12 mouse cellular contexts compared by ENCODE assay signal in genomic region chr5:66800243-66800642, GRCm38 (mm10). TPM values are rescaled to one million over a fixed set of nuclear protein-coding genes. Genes with fewer than 3 reads are reported as not detected.
DNase-seq lines count a peak whose midpoint lies in the region; ATAC-seq and TF ChIP-seq lines count a peak whose summit lies in the region.
"Had no signal": no experiment of that assay in that cellular context is flagged by ENCODE, and none has a peak within 500 bp of the region (broad histone marks: within the 10 kb centered on the region; RNA-seq: fewer than 3 reads in every experiment).

No protein-coding gene starts in this region.

- H3K9ac ChIP-seq in heart, embryonic 13.5 days = no peak overlapping the region
- no peak overlapping the region for H3K9ac ChIP-seq in liver, postnatal 0 days (replicated peaks)

- peaks cover 31% of the 10 kb centered on the region for H3K4me1 ChIP-seq in heart, embryonic 13.5 days
- H3K4me1 ChIP-seq in liver, postnatal 0 days (ENCODE audit: insufficient read depth) = peaks cover 18% of the 10 kb centered on the region

- no peak for DNase-seq in heart, postnatal 14 days
- peak; percentile 24 for DNase-seq in ovary, postnatal 36 days (ENCODE audit: low spot score)
- no peak for DNase-seq in ovary, postnatal 10 days (ENCODE audit: low spot score)
- no peak for DNase-seq in liver, postnatal 0 days
- DNase-seq in layer of hippocampus, postnatal 36 days = no peak
- no peak for DNase-seq in thymus, postnatal 0 days (ENCODE audit: low spot score)
- no peak for DNase-seq in cerebellum, adult 11 months
- DNase-seq: cerebellum, adult 2 months; right cerebral cortex, postnatal 25 days had no signal

- no peak for TF ChIP-seq EP300 in liver, postnatal 0 days (IDR thresholded peaks at IDR 0.05; ENCODE audit: low read depth)

- peak overlapping the region; percentile 24 for H3K4me2 ChIP-seq in heart, embryonic 13.5 days
- 0 out of 2 replicates have a peak overlapping the region, but pooled peaks have one; percentile 20 for H3K4me2 ChIP-seq in liver, postnatal 0 days (ENCODE audit: low read depth, low read length)

- no peak for ATAC-seq in heart, embryonic 13.5 days (ENCODE audit: extremely low read depth, insufficient number of reproducible peaks, low FRiP score, low TSS enrichment)
- no peak for ATAC-seq in liver, postnatal 0 days

- no peaks in the 10 kb centered on the region for H3K9me3 ChIP-seq in heart, embryonic 13.5 days
- H3K9me3 ChIP-seq in liver, postnatal 0 days (ENCODE audit: low read length) = no peaks in the 10 kb centered on the region

- intact Hi-C loops in heart, postnatal 14 days (cut with DNase I) = no loop called here

- TF ChIP-seq CTCF in liver, postnatal 0 days (IDR thresholded peaks at IDR 0.05; ENCODE audit: low read depth) = no peak

- no peak overlapping the region for H3K4me3 ChIP-seq in heart, embryonic 13.5 days
- H3K4me3 ChIP-seq in liver, postnatal 0 days (ENCODE audit: low read depth, low read length) = no peak overlapping the region
- H3K4me3 ChIP-seq: left cerebral cortex, adult 2 months had no signal

- WGBS in heart, embryonic 13.5 days = 29% methylated on average over 9 of the region's 9 CpGs
- 6% methylated on average over 9 of the region's 9 CpGs for WGBS in liver, postnatal 0 days (ENCODE audit: insufficient replicate concordance)

- H3K36me3 ChIP-seq in heart, embryonic 13.5 days = no peaks in the 10 kb centered on the region
- H3K36me3 ChIP-seq in liver, postnatal 0 days (replicated peaks; ENCODE audit: insufficient read depth, low read length) = no peaks in the 10 kb centered on the region

- H3K27ac ChIP-seq in heart, embryonic 13.5 days (replicated peaks) = peak overlapping the region; percentile 6; the same call in 1 of the 2 replicates
- H3K27ac ChIP-seq in liver, postnatal 0 days (ENCODE audit: low read depth) = no peak overlapping the region
- H3K27ac ChIP-seq: left cerebral cortex, adult 2 months had no signal

- H3K27me3 ChIP-seq in heart, embryonic 13.5 days (replicated peaks) = peaks cover 17% of the 10 kb centered on the region
- 0 out of 2 replicates have a peak, but pooled peaks cover 4% of the 10 kb centered on the region for H3K27me3 ChIP-seq in liver, postnatal 0 days (ENCODE audit: insufficient read depth, low read length)
- H3K27me3 ChIP-seq: CH12.LX had no signal

RNA-seq across cellular contexts. Expression of gene Limch1, which starts 54.6 kb away (rescaled TPM):
- 24.6 and 25.1 TPM in 2 replicates for polyA plus RNA-seq in heart, embryonic 13.5 days (2015; fragmentation: Nextera tagmentation; extraction: Ambion mirVana)
- 100 to 1,000 TPM; 189 to 196 TPM for total RNA-seq in heart, postnatal 14 days (2021)
- polyA plus RNA-seq in liver, postnatal 0 days (2015; fragmentation: Nextera tagmentation; extraction: Ambion mirVana) = 1.6 and 2.1 TPM in 2 replicates
- total RNA-seq in layer of hippocampus, postnatal 36 days (2021) = 100 to 1,000 TPM; 119 to 142 TPM
- polyA plus RNA-seq in thymus, postnatal 0 days (2015; fragmentation: Nextera tagmentation; extraction: Ambion mirVana) = 9.4 and 12.9 TPM in 2 replicates
